Mouse (Mus musculus): ENCODE measurements around the gene Ralgps1. TPM values are rescaled to one million over a fixed set of nuclear protein-coding genes. Genes with fewer than 3 reads are reported as not detected.

Gene Ralgps1
- polyA plus RNA-seq, 1 experiment = 9.5 TPM

DNA sequence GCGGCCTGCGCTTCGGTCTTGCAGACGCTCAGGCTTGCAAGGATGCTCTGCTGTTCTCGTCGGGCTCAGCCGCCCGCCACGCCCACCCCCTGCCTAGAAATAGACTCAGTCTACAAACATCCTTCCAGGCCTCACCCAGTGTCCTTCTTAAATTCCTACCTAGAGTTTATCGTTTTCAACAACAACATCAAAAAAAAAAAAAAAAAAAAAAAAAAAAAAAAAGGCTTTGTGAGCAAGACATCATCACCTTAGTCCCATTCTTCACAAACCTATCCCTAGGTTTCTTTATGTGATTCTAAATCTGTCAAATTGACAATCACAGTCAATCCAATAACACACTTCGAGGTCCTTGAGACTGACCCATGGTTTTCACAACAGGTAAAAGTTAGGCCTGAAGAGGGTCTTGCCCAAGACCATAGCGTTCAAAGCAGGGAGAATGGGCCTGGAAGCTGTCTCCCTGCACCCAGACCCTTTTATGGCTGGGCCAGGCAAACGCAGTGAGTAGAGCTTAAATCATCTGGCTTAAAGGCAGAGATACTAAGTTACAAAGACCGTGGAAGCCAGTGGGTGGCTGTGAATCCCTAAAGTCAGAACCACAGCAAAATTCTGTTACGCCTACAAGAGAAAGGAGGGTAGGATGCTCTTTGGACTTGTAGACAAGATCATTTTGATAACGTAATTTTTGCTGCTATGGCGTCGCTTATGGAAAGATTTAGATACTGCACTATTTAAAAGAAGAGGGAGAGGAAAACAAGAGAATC lies 542 bp upstream of the Ralgps1 start:
- WGBS = 30% methylated on average over 18 of the region's 18 CpGs
- H3K27me3 ChIP-seq (ENCODE audit: control insufficient read depth, insufficient read depth, low read length) = no peaks in the 10 kb centered on the region
- no peak for TF ChIP-seq CTCF (IDR thresholded peaks at IDR 0.05; ENCODE audit: extremely low read depth, insufficient read length, insufficient replicate concordance, low read depth, low read length)
- no peak overlapping the region for H3K27ac ChIP-seq (ENCODE audit: insufficient read depth, low read depth, low read length)
- H3K36me3 ChIP-seq (ENCODE audit: control insufficient read depth, insufficient read depth, low read length) = no peaks in the 10 kb centered on the region; the same call in 1 of the 2 replicates
- peaks cover 10% of the 10 kb centered on the region; the same call in 1 of the 2 replicates for H3K4me1 ChIP-seq (ENCODE audit: control insufficient read depth, insufficient read depth, insufficient read length, low read length)
- peak overlapping the region; percentile 55 for H3K4me3 ChIP-seq (ENCODE audit: low read depth, low read length)

DNA sequence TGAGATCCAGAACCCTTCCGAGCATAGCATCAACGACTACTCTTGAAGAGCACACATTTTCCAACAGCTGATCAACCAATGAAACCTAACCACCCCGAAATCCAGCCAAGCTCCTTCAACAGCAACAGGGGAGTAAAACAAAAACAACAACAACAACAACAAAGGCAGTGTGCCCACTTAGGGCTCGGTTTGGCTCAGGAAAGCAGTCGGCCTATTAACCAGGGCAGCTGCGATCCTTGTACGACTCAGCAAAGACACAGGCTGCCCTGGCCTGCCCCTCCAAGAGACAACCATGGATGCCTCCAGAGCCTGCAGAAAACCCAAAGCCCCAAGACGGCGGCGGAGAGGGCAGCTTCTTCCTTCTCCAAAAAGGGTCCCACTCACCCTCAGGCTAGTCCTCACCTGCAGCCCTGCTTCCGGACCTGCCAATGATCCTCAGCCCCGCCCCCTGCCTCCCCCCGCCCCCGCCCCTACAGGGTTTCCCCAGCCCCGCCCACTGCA lies 960 bp downstream of the Ralgps1 start:
- WGBS = 7% methylated on average over 15 of the region's 15 CpGs
- H3K4me1 ChIP-seq (ENCODE audit: control insufficient read depth, insufficient read depth, insufficient read length, low read length) = peaks cover 23% of the 10 kb centered on the region
- peak overlapping the region; percentile 75 for H3K4me3 ChIP-seq (ENCODE audit: low read depth, low read length)
- H3K36me3 ChIP-seq (ENCODE audit: control insufficient read depth, insufficient read depth, low read length) = no peaks in the 10 kb centered on the region; the same call in none of the 2 replicates
- no peaks in the 10 kb centered on the region for H3K27me3 ChIP-seq (ENCODE audit: control insufficient read depth, insufficient read depth, low read length)
- peak overlapping the region; percentile 40; the same call in 1 of the 2 replicates for H3K27ac ChIP-seq (ENCODE audit: insufficient read depth, low read depth, low read length)
- no peak; the same call in 1 of the 2 replicates for TF ChIP-seq POLR2A (IDR thresholded peaks at IDR 0.05; ENCODE audit: low read depth, low read length)
- no peak for TF ChIP-seq CTCF (IDR thresholded peaks at IDR 0.05; ENCODE audit: extremely low read depth, insufficient read length, insufficient replicate concordance, low read depth, low read length)

DNA sequence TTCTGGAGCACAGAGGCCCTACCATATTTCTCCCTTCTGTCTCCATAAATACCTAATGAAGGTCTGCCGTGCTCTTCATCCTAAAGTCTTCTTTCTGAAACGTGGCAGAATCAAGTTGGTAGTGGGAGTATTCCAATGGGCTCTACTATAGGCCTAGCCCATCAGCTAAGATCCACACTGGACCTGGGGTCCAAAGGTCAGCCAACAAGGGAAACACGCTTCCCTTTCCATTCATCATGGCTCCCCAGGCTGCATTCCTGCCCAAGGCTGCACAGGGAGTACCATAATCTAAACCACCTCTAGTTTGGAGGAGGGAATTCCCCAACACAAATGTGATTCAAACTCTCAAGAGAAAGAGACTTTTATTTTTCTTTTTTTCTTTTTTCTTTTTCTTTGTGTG lies 1.8 kb downstream of the Ralgps1 start:
- Histone ChIP-seq H3K4me1 (ENCODE audit: control insufficient read depth, insufficient read depth, insufficient read length, low read length) (peaks cover 31% of the 10 kb centered on the region), H3K36me3 (ENCODE audit: control insufficient read depth, insufficient read depth, low read length) (no peaks in the 10 kb centered on the region; the same call in none of the 2 replicates), H3K27ac (ENCODE audit: insufficient read depth, low read depth, low read length) (peak overlapping the region; percentile 37; the same call in 1 of the 2 replicates), H3K27me3 (ENCODE audit: control insufficient read depth, insufficient read depth, low read length) (no peaks in the 10 kb centered on the region), H3K4me3 (ENCODE audit: low read depth, low read length) (no peak overlapping the region)
- WGBS = 52% methylated on average over 3 of the region's 3 CpGs
- TF ChIP-seq POLR2A (IDR thresholded peaks at IDR 0.05; ENCODE audit: low read depth, low read length) = no peak
- no peak for TF ChIP-seq CTCF (IDR thresholded peaks at IDR 0.05; ENCODE audit: extremely low read depth, insufficient read length, insufficient replicate concordance, low read depth, low read length)

DNA sequence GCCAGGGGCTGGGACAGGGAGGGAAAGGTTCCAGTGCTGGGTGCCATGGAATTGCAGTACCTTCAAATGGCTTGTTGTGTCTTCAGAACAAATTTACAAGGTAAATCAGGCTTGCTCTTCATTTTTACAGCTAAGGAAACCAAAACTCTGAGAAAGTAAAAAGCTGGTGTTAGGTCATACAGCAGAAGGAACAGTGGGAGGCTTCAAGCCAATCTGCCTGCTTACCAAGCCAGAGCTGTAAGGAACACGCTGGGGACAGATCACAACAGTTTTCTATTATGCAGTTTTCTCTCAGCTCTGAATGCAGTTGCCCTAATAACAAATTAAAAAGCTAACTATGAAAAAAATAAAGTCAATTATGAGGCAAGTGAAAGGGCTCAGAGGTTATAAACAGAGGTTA lies 2.8 kb downstream of the Ralgps1 start:
- H3K27me3 ChIP-seq (ENCODE audit: control insufficient read depth, insufficient read depth, low read length) = no peaks in the 10 kb centered on the region
- no peak overlapping the region for H3K27ac ChIP-seq (ENCODE audit: insufficient read depth, low read depth, low read length)
- no peaks in the 10 kb centered on the region; the same call in none of the 2 replicates for H3K36me3 ChIP-seq (ENCODE audit: control insufficient read depth, insufficient read depth, low read length)
- peaks cover 35% of the 10 kb centered on the region for H3K4me1 ChIP-seq (ENCODE audit: control insufficient read depth, insufficient read depth, insufficient read length, low read length)
- 88% methylated on average over 1 of the region's 1 CpGs for WGBS
- TF ChIP-seq POLR2A (IDR thresholded peaks at IDR 0.05; ENCODE audit: low read depth, low read length) (no peak), CTCF (IDR thresholded peaks at IDR 0.05; ENCODE audit: extremely low read depth, insufficient read length, insufficient replicate concordance, low read depth, low read length) (no peak)
- H3K4me3 ChIP-seq (ENCODE audit: low read depth, low read length) = no peak overlapping the region

DNA sequence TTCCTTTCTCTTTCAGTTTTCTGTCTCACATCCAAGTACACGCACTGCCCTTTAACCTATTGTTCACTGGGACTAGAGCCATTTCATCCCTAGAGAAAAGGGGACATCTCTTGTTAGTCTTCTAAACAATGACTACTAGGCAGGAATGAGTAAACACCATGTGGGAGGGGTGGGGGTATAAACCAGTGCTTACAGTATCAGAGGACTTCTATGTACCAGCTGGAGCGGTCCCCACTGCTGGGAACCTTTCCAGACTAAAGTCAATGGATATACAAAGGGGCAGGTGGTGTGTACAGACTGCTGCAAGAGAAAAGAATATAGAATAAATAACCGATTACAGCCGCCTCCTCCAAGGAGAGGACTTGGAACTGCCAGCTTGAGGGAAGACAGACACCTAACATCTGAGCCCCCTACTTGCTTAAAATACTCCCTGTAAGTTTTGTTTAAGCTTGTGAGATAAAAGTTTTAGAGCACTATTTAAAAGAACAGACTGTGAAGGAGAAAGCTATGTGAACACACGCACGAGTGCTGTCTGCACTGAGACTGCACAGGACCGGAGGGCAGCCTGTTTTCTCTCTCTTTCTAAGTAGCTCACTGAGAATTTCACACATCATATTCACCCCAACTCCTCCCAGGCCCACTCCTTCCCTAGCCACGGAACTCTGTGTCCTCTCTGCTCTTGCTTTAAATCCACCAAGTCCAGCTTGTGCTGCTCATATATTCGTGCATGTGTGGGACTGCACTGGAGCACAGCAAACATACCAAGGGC lies 5.4 kb downstream of the Ralgps1 start:
- Histone ChIP-seq H3K36me3 (ENCODE audit: control insufficient read depth, insufficient read depth, low read length) (no peaks in the 10 kb centered on the region; the same call in none of the 2 replicates), H3K4me1 (ENCODE audit: control insufficient read depth, insufficient read depth, insufficient read length, low read length) (peaks cover 53% of the 10 kb centered on the region), H3K27me3 (ENCODE audit: control insufficient read depth, insufficient read depth, low read length) (no peaks in the 10 kb centered on the region), H3K4me3 (ENCODE audit: low read depth, low read length) (no peak overlapping the region), H3K27ac (ENCODE audit: insufficient read depth, low read depth, low read length) (peak overlapping the region; percentile 79)
- 27% methylated on average over 9 of the region's 9 CpGs for WGBS
- TF ChIP-seq POLR2A (IDR thresholded peaks at IDR 0.05; ENCODE audit: low read depth, low read length) = no peak
- TF ChIP-seq CTCF (IDR thresholded peaks at IDR 0.05; ENCODE audit: extremely low read depth, insufficient read length, insufficient replicate concordance, low read depth, low read length) = no peak

DNA sequence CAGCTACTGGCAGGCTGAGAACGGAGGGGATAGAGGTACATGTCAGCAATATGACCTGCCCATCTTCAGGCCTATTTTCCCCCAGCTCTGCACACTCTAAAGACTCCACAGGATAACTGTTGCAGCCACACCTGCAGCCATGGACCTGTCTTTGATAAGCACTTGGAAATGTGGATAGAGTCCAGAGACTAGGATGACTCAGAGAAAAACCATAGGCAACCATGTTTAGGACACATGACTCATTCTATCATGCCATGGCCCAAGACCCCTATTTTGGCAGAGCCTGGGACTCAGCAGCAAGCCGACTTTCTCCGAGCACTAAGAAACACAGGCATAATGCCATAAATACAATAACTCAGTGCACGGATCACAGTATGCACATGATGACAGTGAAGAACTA lies 6.6 kb downstream of the Ralgps1 start:
- TF ChIP-seq POLR2A (IDR thresholded peaks at IDR 0.05; ENCODE audit: low read depth, low read length) (no peak), CTCF (IDR thresholded peaks at IDR 0.05; ENCODE audit: extremely low read depth, insufficient read length, insufficient replicate concordance, low read depth, low read length) (no peak)
- 92% methylated on average over 4 of the region's 4 CpGs for WGBS
- no peaks in the 10 kb centered on the region; the same call in none of the 2 replicates for H3K36me3 ChIP-seq (ENCODE audit: control insufficient read depth, insufficient read depth, low read length)
- H3K4me3 ChIP-seq (ENCODE audit: low read depth, low read length) = no peak overlapping the region
- no peaks in the 10 kb centered on the region for H3K27me3 ChIP-seq (ENCODE audit: control insufficient read depth, insufficient read depth, low read length)
- H3K27ac ChIP-seq (ENCODE audit: insufficient read depth, low read depth, low read length) = peak overlapping the region; percentile 79
- H3K4me1 ChIP-seq (ENCODE audit: control insufficient read depth, insufficient read depth, insufficient read length, low read length) = peaks cover 65% of the 10 kb centered on the region

DNA sequence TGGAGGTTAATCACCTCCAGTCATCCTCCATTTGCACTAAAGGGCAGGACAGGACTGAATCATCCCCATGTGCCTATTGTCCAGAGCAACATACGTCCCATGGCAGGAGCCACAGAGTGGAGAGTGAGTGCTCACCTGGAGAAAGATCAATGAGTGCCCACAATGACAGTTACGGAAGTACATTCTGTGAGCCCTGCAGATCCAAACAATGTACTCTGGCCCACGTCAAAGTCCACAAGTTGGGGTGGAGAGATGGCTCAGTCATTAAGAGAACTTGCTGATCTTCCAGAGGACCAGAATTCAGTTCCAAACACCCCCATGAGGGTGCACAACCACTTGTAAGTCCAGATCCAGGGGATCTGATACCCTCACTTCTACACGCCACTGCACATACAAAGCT lies 7.4 kb downstream of the Ralgps1 start:
- 50% methylated on average over 4 of the region's 4 CpGs for WGBS
- H3K4me3 ChIP-seq (ENCODE audit: low read depth, low read length) = no peak overlapping the region
- H3K27ac ChIP-seq (ENCODE audit: insufficient read depth, low read depth, low read length) = peak overlapping the region; percentile 95
- TF ChIP-seq CTCF (IDR thresholded peaks at IDR 0.05; ENCODE audit: extremely low read depth, insufficient read length, insufficient replicate concordance, low read depth, low read length) (no peak), POLR2A (IDR thresholded peaks at IDR 0.05; ENCODE audit: low read depth, low read length) (peak; percentile 44; the same call in 1 of the 2 replicates)
- H3K36me3 ChIP-seq (ENCODE audit: control insufficient read depth, insufficient read depth, low read length) = no peaks in the 10 kb centered on the region; the same call in none of the 2 replicates
- H3K27me3 ChIP-seq (ENCODE audit: control insufficient read depth, insufficient read depth, low read length) = no peaks in the 10 kb centered on the region
- peaks cover 65% of the 10 kb centered on the region for H3K4me1 ChIP-seq (ENCODE audit: control insufficient read depth, insufficient read depth, insufficient read length, low read length)
